Mouse (Mus musculus): ENCODE results near the gene Tmem56.

DNA sequence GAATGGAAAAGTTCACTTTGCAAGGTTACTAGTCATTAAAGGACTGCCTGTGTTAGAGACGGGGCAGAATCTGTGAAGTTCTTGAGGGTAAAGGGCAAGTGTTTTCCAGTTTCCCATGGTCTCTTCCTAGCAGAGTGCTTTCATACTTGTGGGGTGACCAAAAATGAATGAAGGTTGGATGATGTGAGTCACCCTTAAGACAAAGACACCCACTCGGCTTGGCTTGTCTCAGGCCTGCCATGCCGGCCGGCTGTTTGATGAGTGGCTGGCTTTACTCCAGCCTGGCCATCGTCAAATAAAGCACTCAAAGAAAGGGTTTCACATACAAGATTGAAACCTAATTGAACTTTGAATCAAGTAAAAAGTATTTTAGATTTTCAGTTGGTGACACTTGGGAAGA is 44.5 kb upstream of the Tmem56 start:
- TF ChIP-seq CTCF (IDR thresholded peaks at IDR 0.05; ENCODE audit: insufficient read depth, low read length) (no peak), POLR2A (IDR thresholded peaks at IDR 0.05; ENCODE audit: borderline replicate concordance, extremely low read depth, low read depth, low read length) (no peak)
